7 mouse cellular contexts compared by ENCODE assay signal in the genomic region with DNA sequence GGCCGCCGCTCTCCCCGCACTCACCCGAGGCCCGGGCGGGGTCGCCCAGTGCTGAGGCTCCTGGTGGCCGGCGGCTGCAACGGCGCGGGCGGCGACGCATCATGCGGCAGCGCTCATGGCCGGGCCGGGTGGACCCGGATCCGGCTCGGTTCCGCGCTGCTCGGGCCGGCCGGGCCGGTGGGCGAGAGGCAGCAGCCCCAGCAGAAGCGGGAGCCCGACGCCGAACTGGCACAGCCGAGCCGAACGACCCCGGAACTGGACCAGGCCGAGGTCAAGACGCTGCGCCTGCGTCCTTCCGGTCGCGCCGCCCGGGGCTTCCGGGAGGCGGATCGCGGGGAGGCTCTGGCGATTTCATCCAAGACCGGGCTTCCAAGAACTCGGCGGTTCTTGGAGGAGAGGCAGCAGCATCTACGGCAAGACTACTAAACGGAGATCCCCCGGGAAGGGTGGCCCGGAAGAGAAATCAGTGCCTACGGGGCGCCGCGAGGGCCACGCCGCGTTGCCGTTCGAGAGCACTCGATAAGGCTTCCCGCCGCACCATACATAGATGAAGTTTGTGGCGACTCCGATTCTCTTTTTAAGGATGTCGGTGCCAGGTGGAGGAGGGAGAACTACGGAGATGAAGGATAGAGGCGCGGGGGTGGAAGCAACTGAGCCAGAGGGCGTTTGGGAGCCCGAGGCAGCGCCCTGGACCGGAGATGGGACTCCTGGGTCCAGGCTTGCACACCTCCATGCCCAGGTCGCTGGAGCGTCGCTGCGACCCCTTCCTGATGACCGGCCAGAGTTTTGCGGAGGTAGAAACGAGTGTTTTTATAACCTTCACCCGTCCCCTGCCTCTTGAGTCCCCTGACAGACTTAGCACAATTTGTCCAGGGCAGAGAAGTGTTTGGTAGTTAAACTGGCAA. TPM values are rescaled to one million over a fixed set of nuclear protein-coding genes. Genes with fewer than 3 reads are reported as not detected.
DNase-seq lines count a peak whose midpoint lies in the region; ATAC-seq and TF ChIP-seq lines count a peak whose summit lies in the region.

A gene (minus strand): TSS at position 415 of the 905 bp plus-strand sequence.

- TF ChIP-seq EP300 in heart, adult 2 months (IDR thresholded peaks at IDR 0.05; ENCODE audit: insufficient read depth, low read depth, low read length): 0 out of 2 replicates have a peak, but pooled peaks have one; percentile 15

- under 1% methylated on average over 80 of the region's 88 CpGs for WGBS in embryonic facial prominence, embryonic 13.5 days
- WGBS in heart, adult 2 months: under 1% methylated on average over 88 of the region's 88 CpGs
- WGBS in limb, embryonic 12.5 days: under 1% methylated on average over 87 of the region's 88 CpGs
- WGBS in midbrain, embryonic 14.5 days: under 1% methylated on average over 88 of the region's 88 CpGs

- ATAC-seq in embryonic facial prominence, embryonic 13.5 days (ENCODE audit: insufficient number of reproducible peaks, insufficient read depth, low FRiP score, low TSS enrichment, low read depth): 0 out of 2 replicates have a peak, but pooled peaks have one; percentile 54
- peak; percentile 41 for ATAC-seq in limb, embryonic 12.5 days (ENCODE audit: insufficient number of reproducible peaks, insufficient read depth, low FRiP score, low TSS enrichment, low read depth)
- ATAC-seq in midbrain, embryonic 14.5 days (ENCODE audit: low FRiP score, low TSS enrichment): peak; percentile 81

- H3K36me3 ChIP-seq in embryonic facial prominence, embryonic 13.5 days: peaks cover 9% of the 10 kb centered on the region; the same call in 1 of the 2 replicates
- peaks cover 13% of the 10 kb centered on the region for H3K36me3 ChIP-seq in heart, adult 2 months (ENCODE audit: control insufficient read depth, insufficient read depth, low read length)
- H3K36me3 ChIP-seq in limb, embryonic 12.5 days: peaks cover 6% of the 10 kb centered on the region; the same call in 1 of the 2 replicates
- H3K36me3 ChIP-seq in midbrain, embryonic 14.5 days (ENCODE audit: control insufficient read depth, insufficient read depth, low read length): no peaks in the 10 kb centered on the region

- H3K27me3 ChIP-seq in embryonic facial prominence, embryonic 13.5 days: no peaks in the 10 kb centered on the region
- H3K27me3 ChIP-seq in heart, adult 2 months (ENCODE audit: control insufficient read depth, insufficient read depth, low read length): no peaks in the 10 kb centered on the region
- peaks cover 4% of the 10 kb centered on the region; the same call in 1 of the 2 replicates for H3K27me3 ChIP-seq in limb, embryonic 12.5 days
- H3K27me3 ChIP-seq in midbrain, embryonic 14.5 days (ENCODE audit: control insufficient read depth, insufficient read depth, low read length): no peaks in the 10 kb centered on the region

- peak within 1 kb of the TSS; percentile 64 for H3K4me3 ChIP-seq in embryonic facial prominence, embryonic 13.5 days
- H3K4me3 ChIP-seq in heart, adult 2 months: peak within 1 kb of the TSS; percentile 82
- peak within 1 kb of the TSS; percentile 97 for H3K4me3 ChIP-seq in limb, embryonic 12.5 days (replicated peaks)
- peak within 1 kb of the TSS; percentile 91 for H3K4me3 ChIP-seq in midbrain, embryonic 14.5 days (replicated peaks; ENCODE audit: low read depth, low read length)

- TF ChIP-seq POLR2A in heart, adult 2 months (IDR thresholded peaks at IDR 0.05; ENCODE audit: insufficient read depth, low read depth, low read length): peak; percentile 68

- peak within 1 kb of the TSS; percentile 86 for H3K9ac ChIP-seq in embryonic facial prominence, embryonic 13.5 days
- peak within 1 kb of the TSS; percentile 97 for H3K9ac ChIP-seq in heart, adult 2 months (ENCODE audit: low read depth, low read length)
- H3K9ac ChIP-seq in limb, embryonic 12.5 days (replicated peaks): peak within 1 kb of the TSS; percentile 84
- peak within 1 kb of the TSS; percentile 93 for H3K9ac ChIP-seq in midbrain, embryonic 14.5 days (replicated peaks; ENCODE audit: low read length)

- H3K27ac ChIP-seq in embryonic facial prominence, embryonic 13.5 days: peak within 1 kb of the TSS; percentile 90
- peak within 1 kb of the TSS; percentile 98 for H3K27ac ChIP-seq in heart, adult 2 months
- H3K27ac ChIP-seq in limb, embryonic 12.5 days: peak within 1 kb of the TSS; percentile 85
- peak within 1 kb of the TSS; percentile 94 for H3K27ac ChIP-seq in midbrain, embryonic 14.5 days (replicated peaks; ENCODE audit: low read depth, low read length)

- H3K4me1 ChIP-seq in embryonic facial prominence, embryonic 13.5 days: peaks cover 28% of the 10 kb centered on the region
- peaks cover 17% of the 10 kb centered on the region for H3K4me1 ChIP-seq in heart, adult 2 months (ENCODE audit: control insufficient read depth, insufficient read depth, low read length)
- peaks cover 29% of the 10 kb centered on the region for H3K4me1 ChIP-seq in limb, embryonic 12.5 days (replicated peaks)
- peaks cover 20% of the 10 kb centered on the region for H3K4me1 ChIP-seq in midbrain, embryonic 14.5 days (ENCODE audit: control insufficient read depth, insufficient read depth, low read length)

- DNase-seq in adrenal gland, postnatal 25 days: peak; percentile 86
- DNase-seq in heart, adult 2 months: peak; percentile 91
- peak; percentile 74 to 79 for DNase-seq in kidney, adult 8-10 months
- DNase-seq in midbrain, embryonic 14.5 days: peak; percentile 87
- DNase-seq in spleen, adult 18-20 months: peak; percentile 64 to 74

- H3K4me2 ChIP-seq in embryonic facial prominence, embryonic 13.5 days: peak within 1 kb of the TSS; percentile 85
- peak within 1 kb of the TSS; percentile 91 for H3K4me2 ChIP-seq in limb, embryonic 12.5 days
- peak within 1 kb of the TSS; percentile 94 for H3K4me2 ChIP-seq in midbrain, embryonic 14.5 days (ENCODE audit: low read length)

- peak; percentile 45 for TF ChIP-seq CTCF in heart, adult 2 months (IDR thresholded peaks at IDR 0.05)

- peaks cover 6% of the 10 kb centered on the region for H3K79me2 ChIP-seq in heart, adult 2 months (replicated peaks; ENCODE audit: control insufficient read depth, insufficient read depth, low read length)

- intact Hi-C loops in heart, adult 2 months (cut with DNase I): no loop called here

- no peaks in the 10 kb centered on the region for H3K9me3 ChIP-seq in embryonic facial prominence, embryonic 13.5 days
- no peaks in the 10 kb centered on the region for H3K9me3 ChIP-seq in limb, embryonic 12.5 days
- H3K9me3 ChIP-seq in midbrain, embryonic 14.5 days (ENCODE audit: control insufficient read depth, low read length): no peaks in the 10 kb centered on the region

RNA-seq across cellular contexts. Expression of the gene that starts here (rescaled TPM):
- total RNA-seq in adrenal gland, postnatal 25 days (2021): 58.5 and 60.1 TPM in 2 replicates
- polyA plus RNA-seq in embryonic facial prominence, embryonic 13.5 days (2015; fragmentation: Nextera tagmentation; extraction: Ambion mirVana): 31.2 and 36.0 TPM in 2 replicates
- 10 to 100 TPM; 34.2 to 35.4 TPM for total RNA-seq in heart, adult 2 months (2021)
- polyA plus RNA-seq in heart, adult 2 months (2012; rRNA removed): 48.5 and 70.6 TPM in 2 replicates
- 28.7 and 29.4 TPM in 2 replicates for polyA plus RNA-seq in limb, embryonic 12.5 days (2016; fragmentation: Nextera tagmentation; extraction: Ambion mirVana)
- polyA plus RNA-seq in midbrain, embryonic 14.5 days (2014; fragmentation: Nextera tagmentation; extraction: Ambion mirVana): 22.3 and 26.7 TPM in 2 replicates

Comparison
In these comparisons a context has a peak if more than half of its experiments do, and no peak if none do; other contexts are left out.
1. Peak in every context shown above with its lines: DNase-seq, ATAC-seq, H3K4me3 ChIP-seq and H3K27ac ChIP-seq.